Mouse (Mus musculus) neural tube, embryonic 12.5 days (tissue): ENCODE measurements around the gene Nrxn1. TPM values are rescaled to one million over a fixed set of nuclear protein-coding genes. Genes with fewer than 3 reads are reported as not detected.

Experiments
- ATAC-seq: fragments of 200-750 bp; cut with Nextera tagmentation; 2 replicates; pipeline ENCODE4 v1.8.0; 2017; ENCODE audit warnings: low read depth, mild to moderate bottlenecking, moderate TSS enrichment, moderate library complexity; ENCODE audit not compliant: low FRiP score
- H3K27ac ChIP-seq: fragments of 300-500 bp; sonication (generic); 2 replicates; pipeline ENCODE4 v1.5.1; 2016
- H3K27me3 ChIP-seq: fragments of 300-500 bp; sonication (generic); replicated peaks from 2 replicates; pipeline ENCODE4 v1.6.1; 2016; ENCODE audit warnings: mild to moderate bottlenecking
- H3K36me3 ChIP-seq: fragments of 300-500 bp; sonication (generic); 2 replicates; pipeline ENCODE4 v1.6.1; 2016; ENCODE audit warnings: mild to moderate bottlenecking
- H3K4me1 ChIP-seq: fragments of 300-500 bp; sonication (generic); 2 replicates; pipeline ENCODE4 v1.6.1; 2016
- H3K4me2 ChIP-seq: fragments of 300-500 bp; sonication (generic); replicated peaks from 2 replicates; pipeline ENCODE4 v1.6.1; 2016; ENCODE audit warnings: mild to moderate bottlenecking
- H3K4me3 ChIP-seq: fragments of 300-500 bp; sonication (generic); 2 replicates; pipeline ENCODE4 v1.5.1; 2016
- H3K9ac ChIP-seq: fragments of 300-500 bp; sonication (generic); 2 replicates; pipeline ENCODE4 v1.6.1; 2016; ENCODE audit warnings: mild to moderate bottlenecking
- H3K9me3 ChIP-seq: fragments of 300-500 bp; sonication (generic); 2 replicates; pipeline ENCODE4 v1.6.1; 2016; ENCODE audit warnings: mild to moderate bottlenecking
- WGBS: fragments of 180-500 bp; shearing (Covaris S2); methylation state at CpG from one replicate; pipeline ENCODE4 v1.1.7; 2016; 5-methylcytosine and 5-hydroxymethylcytosine counted together
- polyA plus RNA-seq: library from polyadenylated mRNA; unstranded; fragments of >200 nt; fragmentation: Nextera tagmentation; extraction: Ambion mirVana; gene quantifications from 2 replicates; pipeline ENCODE4 v1.2.1, GENCODE M21; 2016

Gene Nrxn1
- polyA plus RNA-seq, 1 experiment from 2014 or later, result 62.1 TPM

- H3K27me3 ChIP-seq, result no peaks in the 10 kb centered on the region
- no peaks in the 10 kb centered on the region for H3K36me3 ChIP-seq
- no peak for ATAC-seq
- no peaks in the 10 kb centered on the region for H3K9me3 ChIP-seq
- no peak overlapping the region for H3K27ac ChIP-seq
- no peak overlapping the region for H3K4me2 ChIP-seq
- no peak overlapping the region for H3K9ac ChIP-seq
- H3K4me1 ChIP-seq, result no peaks in the 10 kb centered on the region
- 86% methylated on average over 3 of the region's 3 CpGs for WGBS
- H3K4me3 ChIP-seq, result no peak overlapping the region
Measured at GRCm38 (mm10) chr17:90788491-90789127, 304.3 kb downstream of the Nrxn1 start.

GRCm38 (mm10) chr17:90788040-90788439 lies 304.8 kb downstream of the Nrxn1 start:
- H3K27ac ChIP-seq, result no peak overlapping the region
- no peaks in the 10 kb centered on the region for H3K9me3 ChIP-seq
- 55% methylated on average over 1 of the region's 1 CpGs for whole genome bisulfite sequencing
- no peaks in the 10 kb centered on the region for H3K36me3 ChIP-seq
- H3K4me3 ChIP-seq, result no peak overlapping the region
- H3K4me1 ChIP-seq, result no peaks in the 10 kb centered on the region
- H3K9ac ChIP-seq, result no peak overlapping the region
- no peaks in the 10 kb centered on the region for H3K27me3 ChIP-seq
- no peak overlapping the region for H3K4me2 ChIP-seq
- ATAC-seq, result no peak

- H3K36me3 ChIP-seq, result no peaks in the 10 kb centered on the region
- no peak overlapping the region for H3K4me2 ChIP-seq
- 83% methylated on average over 5 of the region's 5 CpGs for WGBS
- no peak overlapping the region for H3K9ac ChIP-seq
- H3K27ac ChIP-seq, result no peak overlapping the region
- no peak for ATAC-seq
- no peaks in the 10 kb centered on the region for H3K27me3 ChIP-seq
- H3K4me1 ChIP-seq, result no peaks in the 10 kb centered on the region
- H3K4me3 ChIP-seq, result no peak overlapping the region
- no peaks in the 10 kb centered on the region for H3K9me3 ChIP-seq
Measured at GRCm38 (mm10) chr17:90787121-90787788, 305.6 kb downstream of the Nrxn1 start.

GRCm38 (mm10) chr17:90780481-90780880 lies 312.4 kb downstream of the Nrxn1 start:
- no peak overlapping the region for H3K9ac ChIP-seq
- no peak overlapping the region for H3K27ac ChIP-seq
- no peak for ATAC-seq
- WGBS, result 77% methylated on average over 1 of the region's 1 CpGs
- H3K4me2 ChIP-seq, result no peak overlapping the region
- H3K9me3 ChIP-seq, result no peaks in the 10 kb centered on the region
- no peaks in the 10 kb centered on the region for H3K36me3 ChIP-seq
- no peaks in the 10 kb centered on the region for H3K27me3 ChIP-seq
- no peak overlapping the region for H3K4me3 ChIP-seq
- no peaks in the 10 kb centered on the region for H3K4me1 ChIP-seq

GRCm38 (mm10) chr17:90775397-90775796 lies 317.5 kb downstream of the Nrxn1 start:
- H3K4me3 ChIP-seq, result no peak overlapping the region
- H3K4me1 ChIP-seq, result no peaks in the 10 kb centered on the region
- no peak overlapping the region for H3K27ac ChIP-seq
- H3K36me3 ChIP-seq, result no peaks in the 10 kb centered on the region
- WGBS, result 90% methylated on average over 3 of the region's 3 CpGs
- no peaks in the 10 kb centered on the region for H3K27me3 ChIP-seq
- no peak overlapping the region for H3K4me2 ChIP-seq
- H3K9ac ChIP-seq, result no peak overlapping the region
- H3K9me3 ChIP-seq, result no peaks in the 10 kb centered on the region
- no peak for ATAC-seq

- no peaks in the 10 kb centered on the region for H3K27me3 ChIP-seq
- no peaks in the 10 kb centered on the region for H3K4me1 ChIP-seq
- no peak overlapping the region for H3K9ac ChIP-seq
- no peaks in the 10 kb centered on the region for H3K9me3 ChIP-seq
- H3K4me3 ChIP-seq, result no peak overlapping the region
- no peak for ATAC-seq
- no peak overlapping the region for H3K4me2 ChIP-seq
- H3K36me3 ChIP-seq, result no peaks in the 10 kb centered on the region
- 87% methylated on average over 3 of the region's 3 CpGs for WGBS
- H3K27ac ChIP-seq, result no peak overlapping the region
Measured at GRCm38 (mm10) chr17:90773233-90773632, 319.6 kb downstream of the Nrxn1 start.

GRCm38 (mm10) chr17:90768216-90768615 lies 324.7 kb downstream of the Nrxn1 start:
- peak; percentile 70 for ATAC-seq
- H3K9ac ChIP-seq, result no peak overlapping the region
- H3K4me2 ChIP-seq, result no peak overlapping the region
- no peak overlapping the region for H3K27ac ChIP-seq
- no peaks in the 10 kb centered on the region for H3K36me3 ChIP-seq
- no peaks in the 10 kb centered on the region for H3K27me3 ChIP-seq
- no peaks in the 10 kb centered on the region for H3K4me1 ChIP-seq
- 0% methylated on average over 1 of the region's 1 CpGs for WGBS
- H3K4me3 ChIP-seq, result no peak overlapping the region
- H3K9me3 ChIP-seq, result no peaks in the 10 kb centered on the region

- H3K27me3 ChIP-seq, result no peaks in the 10 kb centered on the region
- no peak for ATAC-seq
- WGBS, result 41% methylated on average over 3 of the region's 3 CpGs
- H3K4me1 ChIP-seq, result no peaks in the 10 kb centered on the region
- H3K4me2 ChIP-seq, result no peak overlapping the region
- H3K9ac ChIP-seq, result no peak overlapping the region
- H3K27ac ChIP-seq, result no peak overlapping the region
- no peak overlapping the region for H3K4me3 ChIP-seq
- H3K9me3 ChIP-seq, result no peaks in the 10 kb centered on the region
- H3K36me3 ChIP-seq, result no peaks in the 10 kb centered on the region
Measured at GRCm38 (mm10) chr17:90727124-90727523, 365.7 kb downstream of the Nrxn1 start.

- H3K27ac ChIP-seq, result no peak overlapping the region
- no peak overlapping the region for H3K4me3 ChIP-seq
- no peak overlapping the region for H3K4me2 ChIP-seq
- no peaks in the 10 kb centered on the region for H3K9me3 ChIP-seq
- H3K9ac ChIP-seq, result no peak overlapping the region
- no peaks in the 10 kb centered on the region for H3K36me3 ChIP-seq
- WGBS, result 60% methylated on average over 4 of the region's 4 CpGs
- ATAC-seq, result peak; percentile 48; the same call in 1 of the 2 replicates
- H3K4me1 ChIP-seq, result no peaks in the 10 kb centered on the region
- no peaks in the 10 kb centered on the region for H3K27me3 ChIP-seq
Measured at GRCm38 (mm10) chr17:90704773-90705172, 388.1 kb downstream of the Nrxn1 start.

GRCm38 (mm10) chr17:90702626-90703025 lies 390.2 kb downstream of the Nrxn1 start:
- Histone ChIP-seq H3K9me3 (no peaks in the 10 kb centered on the region), H3K27ac (no peak overlapping the region), H3K4me3 (no peak overlapping the region), H3K27me3 (no peaks in the 10 kb centered on the region), H3K4me1 (no peaks in the 10 kb centered on the region), H3K9ac (no peak overlapping the region), H3K36me3 (no peaks in the 10 kb centered on the region), H3K4me2 (no peak overlapping the region)
- no peak for ATAC-seq
- WGBS, result 87% methylated on average over 1 of the region's 1 CpGs

- H3K9me3 ChIP-seq, result no peaks in the 10 kb centered on the region
- H3K4me2 ChIP-seq, result peak overlapping the region; percentile 24
- H3K27me3 ChIP-seq, result no peaks in the 10 kb centered on the region
- H3K27ac ChIP-seq, result 0 out of 2 replicates have a peak overlapping the region, but pooled peaks have one; percentile 29
- H3K36me3 ChIP-seq, result no peaks in the 10 kb centered on the region
- no peak overlapping the region for H3K4me3 ChIP-seq
- 13% methylated on average over 6 of the region's 6 CpGs for WGBS
- ATAC-seq, result peak; percentile 80
- H3K4me1 ChIP-seq, result peaks cover 14% of the 10 kb centered on the region
- H3K9ac ChIP-seq, result 0 out of 2 replicates have a peak overlapping the region, but pooled peaks have one; percentile 8
Measured at GRCm38 (mm10) chr17:90696071-90696800, 396.6 kb downstream of the Nrxn1 start.

GRCm38 (mm10) chr17:90695086-90695584 lies 397.7 kb downstream of the Nrxn1 start:
- Histone ChIP-seq H3K9me3 (no peaks in the 10 kb centered on the region), H3K9ac (no peak overlapping the region), H3K27me3 (no peaks in the 10 kb centered on the region), H3K36me3 (no peaks in the 10 kb centered on the region), H3K4me3 (no peak overlapping the region), H3K4me2 (no peak overlapping the region), H3K4me1 (peaks cover 14% of the 10 kb centered on the region), H3K27ac (no peak overlapping the region)
- no peak for ATAC-seq
- WGBS, result 92% methylated on average over 5 of the region's 5 CpGs
